Mouse (Mus musculus): ENCODE measurements around the gene Unc119b.
A peak's percentile ranks its signal among the peaks of the same experiment; 100 is the strongest.
"Not testable (repeated sequence)": the region's sequence is repeated elsewhere in the genome, so short reads cannot be mapped to it uniquely, and the experiment has no call there.

Unc119b gene

DNA sequence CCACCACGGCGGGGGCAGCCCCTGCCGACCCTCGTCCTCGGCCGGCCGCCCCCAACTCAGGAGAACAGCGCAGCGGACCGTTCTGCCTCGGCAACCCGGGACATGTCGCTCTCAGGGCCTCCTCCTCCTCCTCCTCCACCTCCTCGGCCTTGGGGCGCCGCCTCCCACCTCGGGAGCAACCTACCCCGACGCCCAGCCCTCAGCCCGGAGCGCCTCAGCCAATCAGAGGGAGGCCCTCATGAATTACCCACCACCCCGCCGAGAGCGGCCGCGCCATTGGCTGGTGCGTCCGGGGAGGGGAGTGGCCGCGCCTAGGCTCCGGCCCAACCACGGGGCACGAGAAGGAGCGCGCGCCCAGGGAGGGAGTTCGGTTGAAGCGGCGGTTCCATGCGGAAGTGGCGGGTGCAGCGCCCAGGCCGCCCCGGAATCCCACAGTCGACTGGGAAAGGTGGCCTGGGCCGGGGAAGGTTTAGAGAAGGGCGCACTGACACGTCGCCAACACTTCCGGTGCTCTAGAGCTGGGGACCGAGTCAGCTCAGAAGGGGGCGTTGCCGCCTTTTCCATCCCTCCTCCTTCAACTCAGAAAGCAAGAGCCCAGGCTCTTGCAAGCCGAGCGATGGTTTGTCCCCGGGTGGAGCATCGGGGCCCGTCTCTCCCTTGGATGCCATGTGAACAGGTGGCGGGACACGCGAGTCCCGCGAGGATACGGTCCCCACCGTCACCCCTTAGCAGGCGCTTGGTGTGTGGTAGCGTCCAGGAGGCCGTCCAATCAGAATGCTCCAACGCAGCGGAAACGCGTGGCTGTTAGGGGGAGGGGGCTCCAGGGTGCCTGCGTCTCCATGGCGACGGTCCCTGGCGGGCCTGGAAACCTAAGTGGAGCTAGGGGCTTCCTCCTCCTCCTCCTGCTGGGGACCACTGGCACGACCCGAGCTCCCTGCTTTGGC is 23.5 kb upstream of the Unc119b start, which contains the start of gene Mlec:
Gene Mlec (minus strand): TSS at position 140 of the 944 bp plus-strand sequence.
- DNase-seq (ENCODE audit: low read depth, low spot score) = peak; percentile 96

DNA sequence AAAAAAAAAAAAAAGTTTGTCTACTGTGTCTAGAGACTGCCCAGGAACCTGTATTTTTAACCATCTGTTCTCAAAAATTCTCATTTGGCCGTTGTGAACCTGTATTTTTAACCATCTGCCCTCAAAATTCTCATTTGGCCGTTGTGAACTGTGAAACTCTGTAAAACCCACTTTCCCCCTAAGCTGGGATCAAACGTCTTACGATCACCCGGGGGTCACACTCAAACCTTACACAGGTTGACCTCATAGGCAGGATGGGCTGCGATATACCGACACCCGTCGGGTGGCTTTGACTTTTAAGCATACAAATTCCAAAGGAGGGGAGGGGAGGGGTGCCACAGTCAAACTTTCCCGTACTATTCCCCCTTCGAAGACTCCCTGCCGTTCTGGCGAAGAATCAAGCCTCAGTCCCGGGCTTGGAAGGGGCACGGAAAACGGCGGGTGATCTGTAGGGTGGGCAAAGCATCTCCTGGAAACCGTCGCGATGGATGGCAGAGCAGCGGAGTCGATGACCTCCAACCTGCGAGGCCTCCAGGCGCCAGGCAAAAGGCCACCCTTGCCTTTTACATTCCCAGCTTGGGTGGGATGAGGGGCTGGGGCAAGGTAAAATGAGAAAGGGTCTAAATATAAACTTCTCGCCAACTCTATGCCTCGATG is 22.3 kb upstream of the Unc119b start:
- no peak for DNase-seq (ENCODE audit: low read depth, low spot score)

DNA sequence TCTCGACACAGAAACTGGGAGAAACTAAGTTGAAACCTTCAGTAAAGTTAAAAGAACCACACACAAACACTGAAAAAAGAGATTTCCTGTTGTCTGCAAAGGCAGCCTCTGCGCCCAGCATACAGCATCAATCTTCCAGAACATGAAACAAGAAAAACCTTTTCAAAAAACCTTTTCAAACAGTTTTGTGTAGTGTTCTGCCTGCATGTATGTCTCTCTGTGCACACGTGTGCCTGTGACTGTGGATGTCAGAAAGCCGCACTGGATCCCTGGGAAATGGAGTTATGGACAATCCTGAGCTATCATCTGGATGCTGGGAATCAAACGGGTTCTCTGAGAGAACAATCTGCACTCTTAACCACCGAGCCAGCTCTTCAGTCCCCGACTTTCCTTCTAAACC is 21.6 kb upstream of the Unc119b start:
- DNase-seq (ENCODE audit: low read depth, low spot score) = no peak

DNA sequence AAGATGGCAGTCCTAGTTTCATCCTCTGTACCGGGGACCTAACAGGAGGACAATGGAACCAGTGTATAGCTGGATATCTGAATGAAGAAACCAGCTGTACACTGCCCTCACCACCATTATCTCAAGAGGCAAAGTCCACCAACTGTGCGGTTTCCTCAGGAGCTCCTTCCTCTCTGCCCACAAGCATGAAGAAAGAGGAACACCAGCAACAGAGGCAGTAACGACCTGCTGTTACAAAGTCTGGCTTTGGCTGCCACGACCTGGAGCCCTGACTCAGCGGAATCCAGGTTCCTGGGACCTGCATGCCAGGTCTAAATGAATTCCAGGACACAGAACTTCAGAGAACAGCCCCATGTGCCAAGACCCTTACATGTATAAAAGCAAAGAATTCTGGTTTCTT is 21.1 kb upstream of the Unc119b start:
- no peak for DNase-seq (ENCODE audit: low read depth, low spot score)

DNA sequence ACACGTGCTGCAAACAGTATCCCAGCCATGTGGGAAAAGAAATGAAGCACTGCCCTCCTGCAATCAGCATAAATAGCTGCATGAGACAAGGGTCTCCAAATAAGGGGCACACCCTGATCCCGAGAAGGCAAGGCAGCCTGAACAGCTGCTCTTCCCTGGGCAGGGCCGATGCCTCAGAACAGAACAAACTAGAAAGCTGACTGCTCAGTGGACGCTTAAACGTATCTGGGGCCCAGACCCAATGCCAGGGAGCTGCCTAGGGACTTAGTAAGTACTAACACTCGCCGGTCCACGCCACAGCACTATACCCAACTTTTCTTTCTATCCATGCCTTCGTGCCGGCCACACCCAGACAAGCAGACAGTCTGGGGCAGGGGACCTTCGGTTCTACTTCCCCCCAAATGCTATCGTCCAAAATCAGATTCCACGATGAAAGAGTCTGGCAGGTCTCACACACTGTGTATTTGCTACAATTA is 20.4 kb upstream of the Unc119b start:
- DNase-seq (ENCODE audit: low read depth, low spot score) = no peak

DNA sequence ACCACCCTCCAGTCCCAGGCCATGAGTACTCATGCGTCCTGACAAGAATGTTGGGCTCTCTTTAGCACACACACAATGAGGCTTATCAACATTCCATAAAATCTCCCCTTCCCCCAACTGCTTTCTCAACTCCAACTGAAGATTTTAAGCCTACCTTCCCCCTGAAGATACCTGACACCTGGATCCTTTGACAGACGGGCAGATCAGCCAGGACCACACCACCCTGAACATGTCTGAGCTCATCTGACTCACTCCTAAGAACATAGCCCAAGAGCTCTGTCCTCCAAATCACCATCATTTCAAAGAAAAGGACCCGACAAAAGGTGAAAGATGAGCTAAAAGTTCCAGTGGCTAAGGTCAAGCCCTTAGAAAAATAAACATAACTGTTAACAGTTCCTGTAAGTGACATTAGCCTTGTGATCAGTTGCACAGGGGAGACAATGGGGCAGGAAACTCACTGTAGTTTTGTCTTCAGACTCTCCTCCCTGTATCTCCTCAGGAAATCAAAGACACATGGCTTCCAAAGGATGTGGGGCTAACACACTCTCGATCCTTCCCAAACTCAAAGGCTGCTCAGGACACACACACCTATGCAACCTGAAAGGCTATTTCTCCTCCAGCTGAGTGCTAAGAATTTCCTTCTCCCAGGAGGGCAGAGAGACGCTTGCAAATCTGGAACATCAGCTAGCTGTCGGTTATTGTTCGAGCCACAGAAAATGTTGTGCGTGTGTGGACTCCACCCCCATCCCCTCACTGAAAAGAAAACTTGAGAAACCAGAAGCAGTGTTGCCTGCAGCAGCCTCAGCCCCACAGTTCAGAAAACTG is 17.6 kb upstream of the Unc119b start:
- DNase-seq (ENCODE audit: low read depth, low spot score) = no peak

DNA sequence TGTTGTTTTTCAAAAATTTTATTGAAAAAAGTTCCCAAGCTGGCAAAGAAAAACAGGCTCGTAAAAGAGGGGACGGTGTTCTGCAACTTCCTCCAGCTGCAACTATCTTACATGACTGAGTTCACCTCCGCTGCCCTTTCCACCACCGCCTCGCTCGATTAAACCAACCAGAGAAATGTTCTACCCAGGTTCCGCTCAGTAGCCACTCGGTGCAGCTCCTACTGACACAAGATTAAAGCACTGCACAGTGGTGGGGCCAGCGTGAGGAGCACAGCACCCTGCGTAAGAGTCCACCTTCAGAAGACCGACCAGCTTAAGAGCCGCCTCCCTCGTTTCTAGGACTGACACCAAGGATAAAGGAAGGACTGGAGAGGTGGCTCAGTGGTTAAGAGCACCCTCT is 16.7 kb upstream of the Unc119b start:
- DNase-seq (ENCODE audit: low read depth, low spot score) = no peak

DNA sequence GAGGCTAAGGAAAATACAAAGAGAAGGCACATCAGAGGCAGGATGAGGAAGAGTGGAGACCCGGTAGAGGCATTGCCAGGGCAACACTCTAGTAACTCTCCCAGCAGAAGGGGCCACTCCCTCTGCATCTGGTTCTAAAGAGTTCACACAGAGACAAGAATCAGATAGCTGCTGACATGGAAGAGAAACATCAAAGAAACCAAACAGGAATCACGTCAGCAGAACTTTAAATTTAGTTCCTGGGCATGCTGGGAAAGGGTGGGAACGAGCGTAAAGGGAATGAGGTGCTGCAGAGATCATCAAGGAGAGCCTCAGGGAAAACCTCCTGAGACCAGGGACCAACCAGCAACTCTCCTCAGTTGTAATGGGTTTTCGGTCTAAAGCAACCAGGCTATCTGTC is 16.2 kb upstream of the Unc119b start:
- DNase-seq (ENCODE audit: low read depth, low spot score) = no peak

DNA sequence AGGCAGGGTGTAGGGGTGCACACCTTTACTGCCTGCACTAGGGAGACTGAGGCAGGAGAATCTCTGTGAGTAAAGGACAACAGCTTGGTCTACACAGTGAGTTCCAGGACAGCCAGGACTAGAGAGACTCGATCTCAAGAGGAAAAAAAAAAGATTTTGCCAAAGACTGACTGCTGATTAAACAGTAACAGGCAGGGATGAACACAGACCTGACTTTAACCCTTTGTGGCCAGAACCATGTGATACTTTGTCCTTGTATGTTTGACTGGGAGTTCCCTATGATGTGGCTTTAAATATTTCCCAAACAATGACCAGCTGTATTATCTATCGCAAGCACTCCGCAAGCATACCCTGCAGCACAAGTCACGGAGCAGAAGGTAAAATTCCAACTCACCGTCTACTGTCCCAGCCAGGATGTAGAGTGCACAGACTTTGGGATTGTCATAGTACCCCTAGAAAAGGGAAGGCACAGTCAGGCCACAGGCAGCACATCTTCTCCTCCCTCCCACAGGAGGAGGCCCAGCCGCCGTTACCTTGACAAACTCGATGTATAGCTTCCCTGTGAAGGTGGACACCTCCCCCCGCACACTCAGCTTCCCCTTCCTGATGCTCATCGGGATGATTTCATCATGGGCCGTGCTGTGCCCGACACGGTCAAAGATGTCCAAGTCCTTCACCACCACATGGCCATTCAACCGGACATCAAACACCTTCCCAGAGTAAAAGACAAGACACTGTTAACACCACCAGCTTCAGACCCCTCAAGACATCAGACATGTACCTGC is 15.1 kb upstream of the Unc119b start:
- DNase-seq (ENCODE audit: low read depth, low spot score) = no peak

DNA sequence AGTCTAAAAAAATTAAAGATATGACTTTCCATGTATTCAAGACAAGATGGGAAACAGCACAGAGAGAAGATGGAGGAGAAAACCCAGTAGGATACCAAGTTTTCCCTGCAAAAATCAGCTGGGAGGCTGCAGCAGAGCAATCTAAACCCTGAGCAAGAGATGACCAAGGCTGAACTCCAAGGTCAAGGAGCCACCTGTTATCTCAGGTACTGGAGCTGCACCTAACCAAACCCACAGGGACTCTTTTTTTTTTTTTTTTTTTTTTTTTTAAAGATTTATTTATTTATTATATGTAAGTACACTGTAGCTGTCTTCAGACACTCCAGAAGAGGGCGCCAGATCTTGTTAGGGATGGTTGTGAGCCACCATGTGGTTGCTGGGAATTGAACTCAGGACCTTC is 14.1 kb upstream of the Unc119b start:
- not testable (repeated sequence) for DNase-seq (ENCODE audit: low read depth, low spot score)

DNA sequence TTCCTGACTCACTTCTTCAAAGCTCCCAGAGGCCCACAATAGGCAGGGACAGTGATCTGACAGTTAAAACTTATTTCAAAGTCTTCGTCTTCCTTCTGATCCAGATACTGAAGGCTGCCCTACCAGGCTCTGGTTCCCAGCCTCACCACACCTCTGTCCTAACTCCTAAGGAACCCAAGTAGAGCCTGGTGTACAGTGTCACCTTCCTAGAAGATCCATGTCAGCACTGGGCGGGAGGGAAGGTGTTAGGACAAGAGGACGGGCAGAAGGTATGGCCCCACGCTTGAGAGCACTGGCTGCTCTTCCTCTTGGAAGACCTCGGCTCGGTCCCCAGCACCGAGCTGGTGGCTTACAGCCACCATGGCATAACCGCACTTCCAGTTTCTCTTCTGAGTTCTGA is 13.6 kb upstream of the Unc119b start:
- no peak for DNase-seq (ENCODE audit: low read depth, low spot score)

DNA sequence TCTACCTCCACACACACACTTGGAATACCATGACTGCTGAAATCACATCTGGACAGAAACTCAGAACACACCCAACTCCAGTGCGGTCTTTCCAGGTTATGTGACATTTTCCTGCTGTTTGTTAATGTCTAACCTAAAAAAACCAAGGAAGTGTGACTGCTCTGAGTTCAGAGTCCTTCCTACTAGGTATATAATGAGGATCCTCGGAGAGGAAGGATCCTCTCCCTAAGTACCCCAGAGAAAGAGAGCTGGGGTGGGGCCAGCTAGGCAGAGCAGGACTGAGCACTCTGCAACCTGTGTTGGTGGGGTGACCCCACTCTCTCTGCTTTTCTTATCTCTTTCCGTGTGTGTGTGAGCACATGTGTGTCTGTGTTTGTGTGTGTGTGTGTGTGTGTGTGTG is 12.6 kb upstream of the Unc119b start:
- no peak for DNase-seq (ENCODE audit: low read depth, low spot score)

DNA sequence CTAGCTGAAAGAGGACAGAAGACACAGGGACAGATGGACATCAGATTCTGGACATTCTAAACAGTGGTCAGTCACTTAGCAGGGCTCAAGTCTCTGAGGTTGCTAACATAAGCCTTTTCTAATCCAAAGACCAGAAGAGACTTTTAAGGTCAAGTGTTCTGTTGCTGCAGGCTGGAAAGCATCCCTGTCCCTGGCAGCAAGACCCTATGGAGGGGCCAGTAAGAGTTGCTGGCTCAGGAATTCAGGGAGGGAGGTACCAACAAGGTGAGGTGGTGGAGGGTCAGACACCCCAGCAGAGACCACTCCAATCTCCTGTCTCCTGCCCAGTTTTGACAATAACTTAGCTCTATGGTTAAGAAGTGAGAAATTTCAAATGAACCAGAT is 12.0 kb upstream of the Unc119b start:
- no peak for DNase-seq (ENCODE audit: low read depth, low spot score)

DNA sequence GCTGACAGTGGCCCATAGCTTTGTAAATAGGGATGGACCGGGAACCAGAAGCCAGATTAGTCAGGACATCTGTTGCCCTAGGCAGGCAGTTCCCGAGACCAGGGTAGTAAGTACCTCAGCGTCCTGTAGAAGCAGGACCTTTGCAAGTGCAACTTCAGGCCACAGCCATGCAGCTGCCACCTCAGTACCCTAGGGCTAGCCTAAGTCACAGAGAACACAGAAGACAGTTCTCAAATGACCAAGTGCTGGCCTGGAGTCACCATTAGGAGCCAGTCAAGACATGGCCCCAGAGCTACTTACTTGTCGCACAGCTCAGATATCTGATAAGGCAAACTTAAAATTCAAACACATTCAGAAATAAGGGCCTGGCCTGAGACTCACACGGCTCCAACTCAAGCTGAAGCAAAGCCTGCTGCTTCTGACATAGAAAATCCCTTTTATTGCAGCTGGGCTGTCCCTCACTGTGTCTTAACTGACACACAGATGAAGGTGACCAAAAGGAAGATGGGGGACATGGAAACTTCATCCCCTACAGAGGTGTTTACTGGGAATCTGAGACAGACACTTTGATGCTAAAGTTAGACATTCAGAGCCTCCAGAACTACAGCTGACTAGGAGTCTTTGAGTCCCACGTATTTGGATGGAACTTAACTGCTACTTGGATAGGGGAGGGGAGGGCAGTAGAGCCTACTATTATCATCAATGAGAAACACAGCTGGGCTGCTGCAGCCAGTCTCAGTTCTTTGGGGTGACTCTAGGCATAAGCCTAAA is 11.4 kb upstream of the Unc119b start:
- DNase-seq (ENCODE audit: low read depth, low spot score) = no peak

DNA sequence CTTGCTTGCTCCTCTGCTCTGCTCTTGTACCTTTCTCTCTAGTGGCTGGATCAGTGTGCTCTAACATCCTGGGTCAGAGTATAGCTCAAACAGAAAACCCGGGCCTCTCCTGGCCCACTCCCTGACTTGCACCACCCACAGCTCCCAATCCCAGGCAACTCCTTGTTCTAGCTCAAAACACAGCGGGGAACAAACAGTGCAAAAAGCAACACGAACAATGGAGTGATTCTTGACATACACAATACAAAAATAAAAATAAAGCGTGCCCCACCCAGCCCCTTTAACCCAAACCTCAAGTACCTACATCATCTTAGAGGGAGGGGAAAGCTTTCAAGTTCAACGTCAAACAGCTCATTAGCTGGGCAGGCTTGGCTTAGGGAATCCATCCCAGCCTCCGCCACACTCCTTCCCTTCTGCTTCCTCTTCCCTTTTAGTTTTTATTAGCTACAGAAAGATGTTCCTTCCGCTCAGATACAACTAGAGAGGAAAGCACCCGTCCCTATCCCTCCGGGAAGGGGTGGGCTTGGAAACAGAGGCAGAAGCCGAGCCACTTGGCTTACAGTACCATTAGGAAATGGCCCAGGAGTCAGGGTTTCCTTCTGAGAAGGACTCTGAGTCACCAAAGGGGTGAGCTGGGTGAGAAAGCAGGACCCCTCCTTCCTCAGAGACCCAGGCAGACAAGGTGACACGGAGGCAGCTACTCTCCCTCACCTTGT is 10.6 kb upstream of the Unc119b start:
- no peak for DNase-seq (ENCODE audit: low read depth, low spot score)

DNA sequence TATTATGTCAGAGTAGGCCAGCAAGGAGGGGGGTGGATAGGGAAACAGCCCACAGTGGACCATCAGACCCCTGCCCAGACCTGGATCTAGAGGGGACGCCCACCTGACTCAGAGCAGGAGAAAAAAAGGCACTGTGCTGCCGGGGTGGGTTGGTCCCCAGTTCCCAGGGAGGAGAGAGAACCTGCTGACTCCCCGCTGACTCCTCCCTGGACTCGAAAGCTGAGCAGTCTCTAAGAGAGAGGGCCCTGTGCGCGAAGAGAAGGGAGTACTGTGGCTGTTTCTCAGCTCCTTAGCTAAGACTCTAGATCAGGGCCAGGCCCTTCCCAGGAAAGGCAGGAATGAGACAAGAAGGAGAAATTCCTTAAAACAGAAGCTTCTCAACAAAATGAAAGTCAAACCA is 9.7 kb upstream of the Unc119b start:
- no peak for DNase-seq (ENCODE audit: low read depth, low spot score)

DNA sequence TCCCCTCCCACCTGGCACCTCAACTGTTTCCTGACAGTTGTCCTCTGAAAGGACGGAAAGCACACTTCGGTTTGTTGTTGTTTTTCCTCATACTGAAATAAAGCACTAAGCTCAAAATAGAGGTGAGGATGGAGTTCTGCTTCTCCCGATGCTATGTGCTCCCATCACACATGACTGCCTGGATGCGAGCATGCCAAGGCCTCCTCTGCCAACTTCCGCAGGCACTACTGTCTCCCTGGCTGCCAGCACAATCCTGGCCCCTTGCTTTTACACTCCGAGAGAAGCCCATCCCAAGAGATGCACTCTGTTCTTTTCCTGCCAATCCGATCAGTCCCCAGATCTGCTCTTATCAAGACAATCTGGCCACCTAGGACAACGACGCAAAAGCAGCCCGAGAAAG is 8.8 kb upstream of the Unc119b start:
- no peak for DNase-seq (ENCODE audit: low read depth, low spot score)

DNA sequence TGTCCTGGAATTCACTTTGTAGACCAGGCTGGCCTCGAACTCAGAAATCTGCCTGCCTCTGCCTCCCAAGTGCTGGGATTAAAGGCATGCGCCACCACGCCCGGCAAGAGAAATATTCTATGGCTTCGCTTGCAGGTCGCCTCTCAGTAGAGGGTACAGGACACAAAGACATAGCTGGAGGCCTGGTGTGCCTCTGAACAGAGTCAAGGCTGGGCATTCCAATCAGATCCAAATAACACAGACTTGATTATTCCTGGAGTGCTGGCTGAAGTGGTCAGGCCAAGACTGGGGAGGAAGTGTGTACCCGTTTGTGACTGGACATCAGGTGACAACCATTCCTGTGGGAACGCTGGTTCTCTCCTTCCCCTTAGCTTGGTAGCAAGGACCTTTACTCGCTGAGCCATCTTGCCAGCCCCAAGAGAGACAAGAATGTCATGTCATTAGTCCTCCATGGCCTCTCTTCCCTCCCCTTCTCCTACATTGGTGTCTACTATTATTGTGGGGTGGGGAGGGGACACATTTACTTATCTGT is 7.5 kb upstream of the Unc119b start:
- no peak for DNase-seq (ENCODE audit: low read depth, low spot score)

DNA sequence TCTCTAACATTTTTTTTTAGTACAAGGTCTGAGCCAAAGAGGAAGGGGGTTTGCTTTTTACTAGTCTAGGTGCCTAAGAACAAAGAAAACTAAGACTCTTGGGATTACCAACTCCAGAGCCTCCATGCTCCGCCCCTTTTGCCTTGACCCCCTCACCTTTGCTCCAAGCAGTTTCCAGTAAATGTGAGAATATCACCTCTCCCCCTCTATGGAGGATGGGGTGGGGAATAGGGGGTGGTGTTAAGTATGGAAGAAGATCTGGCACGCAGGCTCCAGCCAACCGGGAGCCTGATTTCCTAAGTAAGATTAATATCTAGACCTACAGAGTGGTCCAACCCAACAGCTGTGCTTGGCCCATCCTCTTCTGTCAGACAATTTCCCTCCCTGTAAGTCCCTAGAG is 6.0 kb upstream of the Unc119b start:
- no peak for DNase-seq (ENCODE audit: low read depth, low spot score)

DNA sequence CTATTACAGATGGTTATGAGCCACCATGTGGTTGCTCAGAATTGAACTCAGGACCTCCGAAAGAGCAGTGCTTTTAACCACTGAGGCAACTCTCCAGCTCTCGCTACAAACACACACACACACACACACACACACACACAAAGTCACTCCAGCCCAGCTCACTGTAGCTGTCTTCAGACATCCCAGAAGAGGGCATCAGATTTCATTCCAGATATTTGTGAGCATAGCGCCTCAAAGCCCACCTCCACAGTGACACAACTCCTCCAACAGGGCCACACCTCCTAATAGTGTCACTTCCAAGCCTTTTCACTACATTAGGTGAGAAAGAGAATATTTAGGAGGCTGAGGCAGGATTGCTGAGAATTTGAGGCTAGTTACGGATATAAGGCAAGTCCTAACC is 4.3 kb upstream of the Unc119b start:
- no peak for DNase-seq (ENCODE audit: low read depth, low spot score)
